Mouse (Mus musculus) neural tube, embryonic 14.5 days (tissue): ENCODE results near the gene Tgtp2. TPM values are rescaled to one million over a fixed set of nuclear protein-coding genes. Genes with fewer than 3 reads are reported as not detected.
"Not testable (repeated sequence)": the region's sequence is repeated elsewhere in the genome, so short reads cannot be mapped to it uniquely, and the experiment has no call there.

Experiments
- ATAC-seq: fragments of 200-750 bp; cut with Nextera tagmentation; 2 replicates; pipeline ENCODE4 v1.8.0; 2017; ENCODE audit warnings: low read depth, mild to moderate bottlenecking, moderate TSS enrichment, moderate library complexity
- H3K27ac ChIP-seq: fragments of 300-500 bp; sonication (generic); 2 replicates; pipeline ENCODE4 v1.5.1; 2014; ENCODE audit warnings: low read depth, mild to moderate bottlenecking, control low read depth, low read length, moderate library complexity, mixed read lengths
- H3K27me3 ChIP-seq: fragments of 300-500 bp; sonication (generic); 2 replicates; pipeline ENCODE4 v1.6.1; 2014; ENCODE audit warnings: low read length; ENCODE audit not compliant: control insufficient read depth, insufficient read depth
- H3K36me3 ChIP-seq: fragments of 300-500 bp; sonication (generic); 2 replicates; pipeline ENCODE4 v1.6.1; 2014; ENCODE audit warnings: low read length, mixed read lengths; ENCODE audit not compliant: control insufficient read depth, insufficient read depth
- H3K4me1 ChIP-seq: fragments of 300-500 bp; sonication (generic); 2 replicates; pipeline ENCODE4 v1.6.1; 2014; ENCODE audit warnings: low read length; ENCODE audit not compliant: control insufficient read depth, insufficient read depth
- H3K4me2 ChIP-seq: fragments of 300-500 bp; sonication (generic); 2 replicates; pipeline ENCODE4 v1.6.1; 2014; ENCODE audit warnings: mild to moderate bottlenecking, low read depth, low read length, control low read depth
- H3K4me3 ChIP-seq: fragments of 300-500 bp; sonication (generic); 2 replicates; pipeline ENCODE4 v1.5.1; 2014; ENCODE audit warnings: low read depth, low read length, control low read depth, mixed read lengths
- H3K9ac ChIP-seq: fragments of 300-500 bp; sonication (generic); replicated peaks from 2 replicates; pipeline ENCODE4 v1.6.1; 2014; ENCODE audit warnings: low read depth, mild to moderate bottlenecking, control low read depth, low read length, mixed read lengths
- H3K9me3 ChIP-seq: fragments of 300-500 bp; sonication (generic); 2 replicates; pipeline ENCODE4 v1.6.1; 2016; ENCODE audit warnings: low read length; ENCODE audit not compliant: control insufficient read depth
- polyA plus RNA-seq: library from polyadenylated mRNA; unstranded; fragments of >200 nt; fragmentation: Nextera tagmentation; extraction: Ambion mirVana; gene quantifications from 2 replicates; pipeline ENCODE4 v1.2.1, GENCODE M21; 2014

Gene Tgtp2
- polyA plus RNA-seq, 1 experiment from 2014 or later, result not detected

DNA sequence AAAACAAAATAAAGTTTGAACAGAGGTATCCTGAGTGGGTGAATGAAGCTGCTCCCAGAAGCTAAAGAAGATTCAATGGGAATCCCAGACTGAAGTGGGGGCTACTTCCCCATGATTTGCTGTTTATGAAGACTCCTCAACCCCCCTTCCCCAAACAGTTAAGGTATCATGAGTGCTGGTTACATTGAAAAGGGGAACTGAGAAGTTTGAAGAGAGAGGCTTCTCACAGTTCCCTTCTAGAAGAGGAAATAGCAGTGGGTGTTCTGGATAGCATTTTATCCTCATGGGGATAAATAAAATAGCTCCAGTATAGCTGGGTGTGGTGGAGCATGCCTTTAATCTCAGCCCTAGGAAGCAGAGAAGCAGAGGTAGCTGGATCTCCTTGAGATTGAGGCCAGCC lies 13.9 kb downstream of the Tgtp2 start:
- H3K9ac ChIP-seq, ATAC-seq, H3K27ac ChIP-seq, H3K4me3 ChIP-seq, H3K9me3 ChIP-seq, H3K4me2 ChIP-seq, H3K36me3 ChIP-seq, H3K4me1 ChIP-seq, H3K27me3 ChIP-seq: not testable (repeated sequence)

GRCm38 (mm10) chr11:49012074-49012473 lies 51.9 kb downstream of the Tgtp2 start:
- H3K36me3 ChIP-seq, H3K4me3 ChIP-seq, H3K27me3 ChIP-seq, H3K27ac ChIP-seq, ATAC-seq, H3K9ac ChIP-seq, H3K9me3 ChIP-seq, H3K4me1 ChIP-seq, H3K4me2 ChIP-seq: not testable (repeated sequence)

Other genes with a start within 250 kb of the Tgtp2 start
- gene Trim41, start 246.9 kb downstream of the Tgtp2 start, polyA plus RNA-seq, result 5.1 and 5.6 TPM in 2 replicates
- gene Trim7, start 238.1 kb downstream of the Tgtp2 start, polyA plus RNA-seq, result 1.5 and 2.0 TPM in 2 replicates
- gene Gm12184, start 237.6 kb downstream of the Tgtp2 start, polyA plus RNA-seq, result 3.0 TPM in 2 replicates
- gene Irgm1, start 192.5 kb downstream of the Tgtp2 start, polyA plus RNA-seq, result 3.1 and 3.6 TPM in 2 replicates
- gene Gm5431, start 162.0 kb downstream of the Tgtp2 start, polyA plus RNA-seq, result 0.12 and 0.22 TPM in 2 replicates
- 1.4 and 1.6 TPM in 2 replicates for gene Psme2b, start 118.0 kb downstream of the Tgtp2 start, polyA plus RNA-seq
- not detected in 2 replicates for gene Olfr56, start 85.3 kb downstream of the Tgtp2 start, polyA plus RNA-seq
- gene 9930111J21Rik1, start 84.8 kb downstream of the Tgtp2 start, polyA plus RNA-seq, result 0.46 TPM in 1 of 2 replicates, not detected in the other
- gene Gm12185, start 72.0 kb downstream of the Tgtp2 start, polyA plus RNA-seq, result not detected in 2 replicates
- not detected in 2 replicates for gene Tgtp1, start 70.0 kb downstream of the Tgtp2 start, polyA plus RNA-seq
- gene 9930111J21Rik2, start 13.0 kb downstream of the Tgtp2 start, polyA plus RNA-seq, result 0.27 and 0.55 TPM in 2 replicates
- 0.62 TPM in 1 of 2 replicates, not detected in the other for gene Ifi47, start 12.4 kb upstream of the Tgtp2 start, polyA plus RNA-seq
- not detected in 2 replicates for gene Olfr1396, start 50.7 kb upstream of the Tgtp2 start, polyA plus RNA-seq
- gene Olfr1395, start 78.1 kb upstream of the Tgtp2 start, polyA plus RNA-seq, result not detected in 2 replicates
- gene Olfr1394, start 90.2 kb upstream of the Tgtp2 start, polyA plus RNA-seq, result not detected in 2 replicates
- gene Btnl9, start 123.0 kb upstream of the Tgtp2 start, polyA plus RNA-seq, result 0.17 and 0.23 TPM in 2 replicates
- gene Zfp62, start 139.1 kb upstream of the Tgtp2 start, polyA plus RNA-seq, result 49.6 and 54.4 TPM in 2 replicates
- gene Mgat1, start 180.0 kb upstream of the Tgtp2 start, polyA plus RNA-seq, result 22.6 and 29.3 TPM in 2 replicates
- gene Olfr1393, start 214.1 kb upstream of the Tgtp2 start, polyA plus RNA-seq, result 0.09 TPM in 1 of 2 replicates, not detected in the other
- not detected in 2 replicates for gene Olfr1392, start 221.1 kb upstream of the Tgtp2 start, polyA plus RNA-seq
- not detected in 2 replicates for gene Olfr10, start 240.5 kb upstream of the Tgtp2 start, polyA plus RNA-seq